Comparison of ENCODE assay signal across 10 mouse cellular contexts in genomic region chr11:106663838-106664237, GRCm38 (mm10). TPM values are rescaled to one million over a fixed set of nuclear protein-coding genes. Genes with fewer than 3 reads are reported as not detected.
DNase-seq lines count a peak whose midpoint lies in the region; ATAC-seq and TF ChIP-seq lines count a peak whose summit lies in the region.
"Had no signal": no experiment of that assay in that cellular context is flagged by ENCODE, and none has a peak within 500 bp of the region (broad histone marks: within the 10 kb centered on the region; RNA-seq: fewer than 3 reads in every experiment).

No protein-coding gene starts in this region.

- no peaks in the 10 kb centered on the region for H3K36me3 ChIP-seq in kidney, adult 2 months (ENCODE audit: control insufficient read depth, insufficient read depth, low read length)
- no peaks in the 10 kb centered on the region for H3K36me3 ChIP-seq in midbrain, postnatal 0 days (ENCODE audit: insufficient read depth, low read length)
- H3K36me3 ChIP-seq in midbrain, embryonic 14.5 days (ENCODE audit: control insufficient read depth, insufficient read depth, low read length) = no peaks in the 10 kb centered on the region
- H3K36me3 ChIP-seq: midbrain, embryonic 15.5 days had no signal

- peak; percentile 38 to 45 for DNase-seq in cerebellum, postnatal 10 days
- DNase-seq in cerebellum, adult 18-20 months = no peak
- no peak for DNase-seq in kidney, adult 2 months
- DNase-seq in kidney, postnatal 36 days = no peak
- no peak for DNase-seq in midbrain, postnatal 0 days (ENCODE audit: low spot score)
- no peak for DNase-seq in midbrain, embryonic 14.5 days
- no peak for DNase-seq in T-cell, adult 2 months (ENCODE audit: low spot score)

- TF ChIP-seq POLR2A in kidney, adult 2 months (IDR thresholded peaks at IDR 0.05; ENCODE audit: low read depth, low read length) = no peak

- peak overlapping the region; percentile 34; the same call in 1 of the 2 replicates for H3K27ac ChIP-seq in kidney, adult 2 months (ENCODE audit: insufficient read depth, low read depth, low read length)
- 0 out of 2 replicates have a peak overlapping the region, but pooled peaks have one; percentile 2 for H3K27ac ChIP-seq in midbrain, postnatal 0 days (ENCODE audit: low read depth, low read length)
- no peak overlapping the region for H3K27ac ChIP-seq in midbrain, embryonic 14.5 days (replicated peaks; ENCODE audit: low read depth, low read length)
- H3K27ac ChIP-seq: midbrain, embryonic 15.5 days had no signal

- 70% methylated on average over 6 of the region's 6 CpGs for WGBS in kidney, adult 2 months
- whole genome bisulfite sequencing in midbrain, postnatal 0 days = 65% methylated on average over 6 of the region's 6 CpGs
- WGBS in midbrain, embryonic 14.5 days = 59% methylated on average over 6 of the region's 6 CpGs

- no peak overlapping the region for H3K4me3 ChIP-seq in kidney, adult 2 months (ENCODE audit: insufficient read depth, low read depth, low read length)
- H3K4me3 ChIP-seq in midbrain, postnatal 0 days (ENCODE audit: low read depth, low read length) = no peak overlapping the region
- no peak overlapping the region for H3K4me3 ChIP-seq in midbrain, embryonic 14.5 days (replicated peaks; ENCODE audit: low read depth, low read length)
- H3K4me3 ChIP-seq: midbrain, embryonic 15.5 days had no signal

- H3K27me3 ChIP-seq in kidney, adult 2 months (replicated peaks; ENCODE audit: control insufficient read depth, insufficient read depth, low read length) = no peaks in the 10 kb centered on the region
- H3K27me3 ChIP-seq in midbrain, postnatal 0 days (ENCODE audit: insufficient read depth, low read length) = no peaks in the 10 kb centered on the region
- H3K27me3 ChIP-seq in midbrain, embryonic 14.5 days (ENCODE audit: control insufficient read depth, insufficient read depth, low read length) = no peaks in the 10 kb centered on the region
- H3K27me3 ChIP-seq: midbrain, embryonic 15.5 days; Patski had no signal

- 0 out of 2 replicates have a peak, but pooled peaks cover 7% of the 10 kb centered on the region for H3K4me1 ChIP-seq in kidney, adult 2 months (ENCODE audit: control insufficient read depth, insufficient read depth, low read length)
- no peaks in the 10 kb centered on the region for H3K4me1 ChIP-seq in midbrain, postnatal 0 days (ENCODE audit: insufficient read depth, low read length)
- H3K4me1 ChIP-seq in midbrain, embryonic 14.5 days (ENCODE audit: control insufficient read depth, insufficient read depth, low read length) = peaks cover 6% of the 10 kb centered on the region; the same call in 1 of the 2 replicates

- ATAC-seq in midbrain, postnatal 0 days (ENCODE audit: low FRiP score) = no peak
- no peak for ATAC-seq in midbrain, embryonic 14.5 days (ENCODE audit: low FRiP score, low TSS enrichment)
- ATAC-seq in megakaryocyte, adult 5-6 weeks (ENCODE audit: poor library complexity, severe bottlenecking) = no peak
- ATAC-seq: midbrain, embryonic 15.5 days; Patski had no signal

- no peak overlapping the region for H3K9ac ChIP-seq in midbrain, postnatal 0 days (replicated peaks; ENCODE audit: low read length, poor library complexity, severe bottlenecking)
- no peak overlapping the region for H3K9ac ChIP-seq in midbrain, embryonic 14.5 days (replicated peaks; ENCODE audit: low read length)
- H3K9ac ChIP-seq: midbrain, embryonic 15.5 days had no signal

- H3K9me3 ChIP-seq in midbrain, postnatal 0 days (ENCODE audit: low read length) = no peaks in the 10 kb centered on the region
- no peaks in the 10 kb centered on the region for H3K9me3 ChIP-seq in midbrain, embryonic 14.5 days (ENCODE audit: control insufficient read depth, low read length)
- H3K9me3 ChIP-seq: midbrain, embryonic 15.5 days had no signal

- H3K4me2 ChIP-seq in midbrain, postnatal 0 days (ENCODE audit: low read depth, low read length, poor library complexity, severe bottlenecking) = no peak overlapping the region
- no peak overlapping the region for H3K4me2 ChIP-seq in midbrain, embryonic 14.5 days (ENCODE audit: low read length)
- H3K4me2 ChIP-seq: midbrain, embryonic 15.5 days had no signal

- no peak for TF ChIP-seq CTCF in kidney, adult 2 months (conservative IDR thresholded peaks at IDR 0.05; ENCODE audit: insufficient read depth, insufficient read length, low read depth, low read length)
- no peak for TF ChIP-seq CTCF in midbrain, postnatal 0 days (IDR thresholded peaks at IDR 0.05)

RNA-seq across cellular contexts. Expression of gene Tex2, which starts 50.6 kb away (rescaled TPM):
- 33.0 and 37.2 TPM in 2 replicates for polyA plus RNA-seq in kidney, adult 2 months (2012; rRNA removed)
- 69.5 and 73.3 TPM in 2 replicates for total RNA-seq in midbrain, postnatal 0 days (2014; rRNA removed)
- 33.1 and 36.3 TPM in 2 replicates for polyA plus RNA-seq in midbrain, postnatal 0 days (2015; fragmentation: Nextera tagmentation; extraction: Ambion mirVana)
- 27.3 and 29.1 TPM in 2 replicates for polyA plus RNA-seq in midbrain, embryonic 14.5 days (2014; fragmentation: Nextera tagmentation; extraction: Ambion mirVana)
- 27.4 and 30.3 TPM in 2 replicates for total RNA-seq in megakaryocyte, adult 5-6 weeks (2015)
- total RNA-seq in megakaryocyte, adult 5-6 weeks (2017) = 39.8 and 43.5 TPM in 2 replicates

Comparison
In these comparisons a context has a peak if more than half of its experiments do, and no peak if none do; other contexts are left out.
1. DNase-seq: peak in cerebellum, postnatal 10 days (2 of 2); none in cerebellum, adult 18-20 months (0 of 2), kidney, adult 2 months (single experiment), kidney, postnatal 36 days (0 of 2), midbrain, postnatal 0 days (single experiment), midbrain, embryonic 14.5 days (single experiment) and T-cell, adult 2 months (single experiment).